Mouse (Mus musculus): Measurements from ENCODE around the gene Fbxl8. TPM values are rescaled to one million over a fixed set of nuclear protein-coding genes. Genes with fewer than 3 reads are reported as not detected.

Gene Fbxl8
- total and polyA plus RNA-seq, 3 experiments: 1.8 to 3.6 (median 2.5) TPM

DNA sequence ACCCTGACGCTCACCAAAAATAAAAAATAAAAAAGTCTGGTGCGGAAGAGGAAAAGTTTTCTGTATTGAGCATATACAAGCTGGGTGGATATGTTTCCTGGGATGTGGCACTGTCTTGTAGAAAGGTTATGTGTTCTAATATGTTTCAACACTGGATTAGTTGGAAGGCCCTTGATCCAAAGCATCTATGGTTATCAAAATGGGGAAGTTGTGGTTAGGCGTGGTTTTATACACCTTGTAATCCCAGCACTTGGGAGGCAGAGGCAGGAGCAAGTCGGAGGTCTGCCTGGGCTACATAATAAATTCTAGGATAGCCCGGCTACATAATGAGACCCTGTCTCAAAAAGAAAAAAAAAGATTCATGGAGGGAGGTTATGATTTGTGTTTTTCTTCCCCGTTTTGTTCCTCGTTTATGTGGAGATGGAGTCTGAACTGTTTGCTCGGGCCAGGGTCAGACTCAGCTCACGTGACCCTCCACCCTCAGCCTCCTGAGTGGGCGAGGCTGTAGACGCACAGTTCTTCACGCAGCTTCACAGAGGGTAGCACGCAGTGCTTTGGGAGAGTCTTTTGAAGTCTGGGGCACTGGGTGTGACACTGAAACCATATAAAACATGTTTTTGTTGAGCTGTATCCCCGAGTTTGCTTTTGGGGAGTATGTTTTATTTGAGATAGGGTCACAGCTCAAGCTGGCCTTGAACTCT is 26.9 kb upstream of the Fbxl8 start:
- H3K79me2 ChIP-seq (replicated peaks; ENCODE audit: control insufficient read depth, insufficient read depth, low read length): no peaks in the 10 kb centered on the region
- peaks cover 8% of the 10 kb centered on the region for H3K36me3 ChIP-seq (ENCODE audit: control insufficient read depth, insufficient read depth, low read length)
- no peaks in the 10 kb centered on the region; the same call in 1 of the 2 replicates for H3K4me1 ChIP-seq (ENCODE audit: control insufficient read depth, insufficient read depth, low read length)
- H3K27ac ChIP-seq: no peak overlapping the region
- TF ChIP-seq EP300 (IDR thresholded peaks at IDR 0.05; ENCODE audit: insufficient read depth, low read depth, low read length): no peak
- TF ChIP-seq CTCF (IDR thresholded peaks at IDR 0.05): no peak
- TF ChIP-seq POLR2A (IDR thresholded peaks at IDR 0.05; ENCODE audit: insufficient read depth, low read depth, low read length): no peak
- 91% methylated on average over 14 of the region's 14 CpGs for WGBS
- H3K4me3 ChIP-seq: no peak overlapping the region
- H3K9ac ChIP-seq (ENCODE audit: low read depth, low read length): no peak overlapping the region
- DNase-seq: no peak
- intact Hi-C loops (cut with DNase I): no loop called here
- no peaks in the 10 kb centered on the region for H3K27me3 ChIP-seq (ENCODE audit: control insufficient read depth, insufficient read depth, low read length)

DNA sequence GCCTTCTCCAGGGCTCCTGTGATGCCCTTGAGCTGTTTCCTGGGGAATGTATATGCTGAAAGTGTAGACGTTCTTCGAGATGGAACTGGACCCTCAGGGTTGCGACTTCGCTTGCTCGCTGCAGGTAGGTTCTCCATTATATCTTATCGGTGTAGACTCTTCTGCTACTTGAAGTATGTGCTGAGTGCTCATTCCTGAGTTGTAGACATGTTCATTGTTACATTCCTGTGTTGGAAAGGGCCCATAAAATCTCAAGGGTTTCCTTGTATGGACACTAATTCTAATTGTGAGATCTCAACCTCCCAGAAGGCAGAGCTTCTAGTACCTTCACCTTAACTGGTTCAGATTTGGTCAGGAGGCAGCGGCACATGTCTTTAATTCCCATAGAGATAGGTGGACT is 23.4 kb upstream of the Fbxl8 start:
- Histone ChIP-seq H3K27ac (no peak overlapping the region), H3K36me3 (ENCODE audit: control insufficient read depth, insufficient read depth, low read length) (0 out of 2 replicates have a peak, but pooled peaks cover under 1% of the 10 kb centered on the region), H3K27me3 (ENCODE audit: control insufficient read depth, insufficient read depth, low read length) (no peaks in the 10 kb centered on the region), H3K79me2 (replicated peaks; ENCODE audit: control insufficient read depth, insufficient read depth, low read length) (no peaks in the 10 kb centered on the region), H3K4me1 (ENCODE audit: control insufficient read depth, insufficient read depth, low read length) (no peaks in the 10 kb centered on the region), H3K4me3 (no peak overlapping the region), H3K9ac (ENCODE audit: low read depth, low read length) (no peak overlapping the region)
- DNase-seq: no peak
- WGBS: 93% methylated on average over 7 of the region's 7 CpGs
- intact Hi-C loops (cut with DNase I): no loop called here
- no peak for TF ChIP-seq POLR2A (IDR thresholded peaks at IDR 0.05; ENCODE audit: insufficient read depth, low read depth, low read length)
- TF ChIP-seq CTCF (IDR thresholded peaks at IDR 0.05): no peak
- no peak for TF ChIP-seq EP300 (IDR thresholded peaks at IDR 0.05; ENCODE audit: insufficient read depth, low read depth, low read length)

DNA sequence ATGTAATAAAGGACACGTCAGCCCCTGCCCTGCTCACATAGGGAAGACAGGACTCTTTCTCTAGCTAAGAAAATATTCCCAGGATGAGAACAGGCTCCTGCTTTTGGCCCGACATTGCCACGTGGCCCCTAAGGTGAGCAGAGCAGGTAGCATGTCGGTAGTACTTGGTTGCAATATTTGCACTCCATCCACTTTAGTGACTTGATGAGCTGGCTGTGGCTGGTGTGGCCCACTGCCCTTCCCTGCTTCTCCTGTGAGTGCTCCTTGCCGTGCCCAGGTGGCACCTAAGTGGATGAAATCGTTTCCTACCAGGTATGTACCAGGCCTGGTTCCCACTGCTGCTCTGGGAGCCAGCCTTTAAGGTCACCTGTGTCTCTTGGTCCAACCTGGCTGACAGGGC is 12.5 kb upstream of the Fbxl8 start:
- H3K79me2 ChIP-seq (replicated peaks; ENCODE audit: control insufficient read depth, insufficient read depth, low read length): no peaks in the 10 kb centered on the region
- WGBS: 89% methylated on average over 6 of the region's 6 CpGs
- DNase-seq: no peak
- no peaks in the 10 kb centered on the region for H3K4me1 ChIP-seq (ENCODE audit: control insufficient read depth, insufficient read depth, low read length)
- H3K4me3 ChIP-seq: no peak overlapping the region
- no peak overlapping the region for H3K9ac ChIP-seq (ENCODE audit: low read depth, low read length)
- TF ChIP-seq CTCF (IDR thresholded peaks at IDR 0.05) (no peak), EP300 (IDR thresholded peaks at IDR 0.05; ENCODE audit: insufficient read depth, low read depth, low read length) (no peak), POLR2A (IDR thresholded peaks at IDR 0.05; ENCODE audit: insufficient read depth, low read depth, low read length) (no peak)
- no peaks in the 10 kb centered on the region for H3K27me3 ChIP-seq (ENCODE audit: control insufficient read depth, insufficient read depth, low read length)
- intact Hi-C loops (cut with DNase I): no loop called here
- H3K27ac ChIP-seq: no peak overlapping the region
- no peaks in the 10 kb centered on the region for H3K36me3 ChIP-seq (ENCODE audit: control insufficient read depth, insufficient read depth, low read length)

DNA sequence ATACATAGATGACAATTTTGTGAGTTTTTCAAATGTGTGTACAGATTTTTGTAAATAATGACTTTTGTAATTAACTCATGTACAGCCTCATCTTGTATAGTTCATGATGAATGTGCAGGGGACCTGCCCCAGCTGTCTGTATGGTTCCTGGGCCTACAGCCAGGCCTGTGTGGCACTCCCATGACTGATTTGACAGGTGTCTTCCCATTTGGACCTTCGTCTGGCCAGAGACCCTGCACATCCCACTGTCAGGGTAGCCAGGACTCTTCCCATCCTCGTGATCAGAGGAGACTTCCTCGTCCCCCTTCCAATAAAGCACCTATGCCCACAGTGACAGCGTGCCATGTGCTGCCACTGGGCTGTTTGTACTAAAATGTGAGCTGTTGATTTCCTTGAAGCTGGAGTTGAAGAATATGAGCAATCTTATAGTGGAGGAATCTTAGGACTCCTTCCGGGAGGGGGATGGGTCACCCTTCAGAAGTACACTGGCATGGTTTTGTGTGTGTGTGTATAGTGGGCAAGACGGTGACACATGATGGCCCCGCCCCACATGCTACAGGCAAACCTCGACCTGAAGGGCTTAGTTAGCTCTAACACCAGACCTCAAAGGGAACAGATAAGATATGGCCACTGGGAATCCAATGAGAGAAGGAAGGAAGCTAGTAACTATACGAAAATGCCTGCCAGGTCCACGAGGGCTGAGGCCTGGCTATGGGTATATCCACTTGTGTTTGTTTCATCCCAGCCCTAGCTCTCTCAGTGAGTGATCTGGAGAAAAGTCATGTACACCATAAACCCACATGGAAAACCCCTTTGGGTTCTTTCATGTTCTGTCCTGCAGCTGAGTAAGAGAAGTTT is 11.5 kb upstream of the Fbxl8 start:
- Histone ChIP-seq H3K36me3 (ENCODE audit: control insufficient read depth, insufficient read depth, low read length) (no peaks in the 10 kb centered on the region), H3K27ac (no peak overlapping the region), H3K4me1 (ENCODE audit: control insufficient read depth, insufficient read depth, low read length) (no peaks in the 10 kb centered on the region), H3K27me3 (ENCODE audit: control insufficient read depth, insufficient read depth, low read length) (no peaks in the 10 kb centered on the region), H3K4me3 (no peak overlapping the region), H3K79me2 (replicated peaks; ENCODE audit: control insufficient read depth, insufficient read depth, low read length) (no peaks in the 10 kb centered on the region), H3K9ac (ENCODE audit: low read depth, low read length) (no peak overlapping the region)
- intact Hi-C loops (cut with DNase I): no loop called here
- 76% methylated on average over 10 of the region's 10 CpGs for WGBS
- no peak for DNase-seq
- TF ChIP-seq POLR2A (IDR thresholded peaks at IDR 0.05; ENCODE audit: insufficient read depth, low read depth, low read length) (no peak), CTCF (IDR thresholded peaks at IDR 0.05) (no peak), EP300 (IDR thresholded peaks at IDR 0.05; ENCODE audit: insufficient read depth, low read depth, low read length) (no peak)

DNA sequence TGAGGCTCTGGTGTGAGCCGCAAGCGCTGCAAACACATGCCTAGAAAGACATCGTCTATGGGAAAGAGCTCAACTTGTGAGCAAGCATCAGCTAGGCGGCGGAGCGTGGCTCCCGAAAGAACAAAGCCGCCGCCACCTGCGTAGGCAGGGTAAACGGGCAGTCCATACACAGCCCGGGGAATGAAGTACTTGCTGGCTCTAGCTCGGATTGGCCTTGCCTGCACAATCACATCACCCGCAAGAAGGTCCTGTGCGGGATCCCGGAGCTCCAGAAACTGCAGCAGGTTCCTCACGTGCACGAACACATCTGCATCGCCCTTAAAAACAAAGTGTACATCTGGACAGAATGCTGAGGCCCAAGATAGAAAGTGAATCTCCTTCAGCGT is 10.7 kb upstream of the Fbxl8 start:
- intact Hi-C loops (cut with DNase I): loop anchor here (2.0 kb wide), 2 partner anchors 29 to 37 kb away; partner anchors contain the start of gene D230025D16Rik
- Histone ChIP-seq H3K9ac (ENCODE audit: low read depth, low read length) (no peak overlapping the region), H3K4me3 (peak overlapping the region; percentile 76), H3K27ac (no peak overlapping the region), H3K4me1 (ENCODE audit: control insufficient read depth, insufficient read depth, low read length) (no peaks in the 10 kb centered on the region), H3K36me3 (ENCODE audit: control insufficient read depth, insufficient read depth, low read length) (no peaks in the 10 kb centered on the region), H3K27me3 (ENCODE audit: control insufficient read depth, insufficient read depth, low read length) (no peaks in the 10 kb centered on the region), H3K79me2 (replicated peaks; ENCODE audit: control insufficient read depth, insufficient read depth, low read length) (no peaks in the 10 kb centered on the region)
- 52% methylated on average over 20 of the region's 20 CpGs for WGBS
- no peak for TF ChIP-seq EP300 (IDR thresholded peaks at IDR 0.05; ENCODE audit: insufficient read depth, low read depth, low read length)
- TF ChIP-seq POLR2A (IDR thresholded peaks at IDR 0.05; ENCODE audit: insufficient read depth, low read depth, low read length): no peak
- no peak for TF ChIP-seq CTCF (IDR thresholded peaks at IDR 0.05)
- DNase-seq: no peak
